Mouse (Mus musculus): ENCODE results near the gene Adipor2. TPM values are rescaled to one million over a fixed set of nuclear protein-coding genes. Genes with fewer than 3 reads are reported as not detected.
A peak's percentile ranks its signal among the peaks of the same experiment; 100 is the strongest.

The Adipor2 gene
- polyA plus RNA-seq (2012; rRNA removed): 37.7 and 38.0 TPM in 2 replicates

GRCm38 (mm10) chr6:119417354-119417753 is at the start of gene Adipor2:
TSS of gene Adipor2 (minus strand) at chr6:119417704.
- Histone ChIP-seq H3K27ac (ENCODE audit: insufficient read depth, low read length) (peak within 1 kb of the TSS; percentile 79), H3K4me3 (ENCODE audit: insufficient read depth, low read length) (peak within 1 kb of the TSS; percentile 0; the same call in 1 of the 2 replicates)
- TF ChIP-seq CTCF (IDR thresholded peaks at IDR 0.05; ENCODE audit: extremely low read depth, insufficient read depth, low read length): no peak
- TF ChIP-seq POLR2A (IDR thresholded peaks at IDR 0.05; ENCODE audit: extremely low read depth, insufficient read depth, low read length): 0 out of 2 replicates have a peak, but pooled peaks have one; percentile 24

GRCm38 (mm10) chr6:119466161-119466560 is 48.7 kb upstream of the Adipor2 start:
- TF ChIP-seq CTCF (IDR thresholded peaks at IDR 0.05; ENCODE audit: extremely low read depth, insufficient read depth, low read length): no peak
- no peak for TF ChIP-seq POLR2A (IDR thresholded peaks at IDR 0.05; ENCODE audit: extremely low read depth, insufficient read depth, low read length)
- H3K27ac ChIP-seq (ENCODE audit: insufficient read depth, low read length): no peak overlapping the region
- H3K4me1 ChIP-seq (ENCODE audit: control insufficient read depth, insufficient read depth, low read length): no peaks in the 10 kb centered on the region
- no peak overlapping the region for H3K4me3 ChIP-seq (ENCODE audit: insufficient read depth, low read length)

More at GRCm38 (mm10) chr6:119417354-119417753, at the start of gene Adipor2:
- no peaks in the 10 kb centered on the region; the same call in 1 of the 2 replicates for H3K4me1 ChIP-seq (ENCODE audit: control insufficient read depth, insufficient read depth, low read length)

- Histone ChIP-seq H3K4me3 (ENCODE audit: insufficient read depth, low read length) (no peak overlapping the region), H3K27ac (ENCODE audit: insufficient read depth, low read length) (no peak overlapping the region), H3K4me1 (ENCODE audit: control insufficient read depth, insufficient read depth, low read length) (no peaks in the 10 kb centered on the region)
- TF ChIP-seq POLR2A (IDR thresholded peaks at IDR 0.05; ENCODE audit: extremely low read depth, insufficient read depth, low read length) (no peak), CTCF (IDR thresholded peaks at IDR 0.05; ENCODE audit: extremely low read depth, insufficient read depth, low read length) (no peak)
Measured at GRCm38 (mm10) chr6:119460391-119460790, 42.9 kb upstream of the Adipor2 start.

GRCm38 (mm10) chr6:119459041-119459440 is 41.5 kb upstream of the Adipor2 start:
- H3K27ac ChIP-seq (ENCODE audit: insufficient read depth, low read length): no peak overlapping the region
- TF ChIP-seq POLR2A (IDR thresholded peaks at IDR 0.05; ENCODE audit: extremely low read depth, insufficient read depth, low read length): no peak
- TF ChIP-seq CTCF (IDR thresholded peaks at IDR 0.05; ENCODE audit: extremely low read depth, insufficient read depth, low read length): no peak

GRCm38 (mm10) chr6:119458166-119458565 is 40.7 kb upstream of the Adipor2 start:
- Histone ChIP-seq H3K27ac (ENCODE audit: insufficient read depth, low read length) (no peak overlapping the region), H3K4me3 (ENCODE audit: insufficient read depth, low read length) (no peak overlapping the region), H3K4me1 (ENCODE audit: control insufficient read depth, insufficient read depth, low read length) (no peaks in the 10 kb centered on the region)
- TF ChIP-seq POLR2A (IDR thresholded peaks at IDR 0.05; ENCODE audit: extremely low read depth, insufficient read depth, low read length): no peak
- TF ChIP-seq CTCF (IDR thresholded peaks at IDR 0.05; ENCODE audit: extremely low read depth, insufficient read depth, low read length): no peak

More at GRCm38 (mm10) chr6:119459041-119459440, 41.5 kb upstream of the Adipor2 start:
- Histone ChIP-seq H3K4me3 (ENCODE audit: insufficient read depth, low read length) (no peak overlapping the region), H3K4me1 (ENCODE audit: control insufficient read depth, insufficient read depth, low read length) (no peaks in the 10 kb centered on the region)

- peak overlapping the region; percentile 30 for H3K4me3 ChIP-seq (ENCODE audit: insufficient read depth, low read length)
- no peak for TF ChIP-seq POLR2A (IDR thresholded peaks at IDR 0.05; ENCODE audit: extremely low read depth, insufficient read depth, low read length)
- no peak for TF ChIP-seq CTCF (IDR thresholded peaks at IDR 0.05; ENCODE audit: extremely low read depth, insufficient read depth, low read length)
- H3K27ac ChIP-seq (ENCODE audit: insufficient read depth, low read length): no peak overlapping the region
- peaks cover 4% of the 10 kb centered on the region; the same call in 1 of the 2 replicates for H3K4me1 ChIP-seq (ENCODE audit: control insufficient read depth, insufficient read depth, low read length)
Measured at GRCm38 (mm10) chr6:119451981-119452499, 34.5 kb upstream of the Adipor2 start.

GRCm38 (mm10) chr6:119450965-119451943 is 33.8 kb upstream of the Adipor2 start:
- peaks cover 4% of the 10 kb centered on the region; the same call in 1 of the 2 replicates for H3K4me1 ChIP-seq (ENCODE audit: control insufficient read depth, insufficient read depth, low read length)
- no peak for TF ChIP-seq POLR2A (IDR thresholded peaks at IDR 0.05; ENCODE audit: extremely low read depth, insufficient read depth, low read length)
- no peak for TF ChIP-seq CTCF (IDR thresholded peaks at IDR 0.05; ENCODE audit: extremely low read depth, insufficient read depth, low read length)
- H3K27ac ChIP-seq (ENCODE audit: insufficient read depth, low read length): no peak overlapping the region
- H3K4me3 ChIP-seq (ENCODE audit: insufficient read depth, low read length): peak overlapping the region; percentile 30; the same call in 1 of the 2 replicates

- H3K4me1 ChIP-seq (ENCODE audit: control insufficient read depth, insufficient read depth, low read length): peaks cover 4% of the 10 kb centered on the region; the same call in 1 of the 2 replicates
- H3K27ac ChIP-seq (ENCODE audit: insufficient read depth, low read length): no peak overlapping the region
- H3K4me3 ChIP-seq (ENCODE audit: insufficient read depth, low read length): no peak overlapping the region
- TF ChIP-seq CTCF (IDR thresholded peaks at IDR 0.05; ENCODE audit: extremely low read depth, insufficient read depth, low read length) (0 out of 2 replicates have a peak, but pooled peaks have one; percentile 17), POLR2A (IDR thresholded peaks at IDR 0.05; ENCODE audit: extremely low read depth, insufficient read depth, low read length) (no peak)
Measured at GRCm38 (mm10) chr6:119449060-119449499, 31.6 kb upstream of the Adipor2 start.

- Histone ChIP-seq H3K4me3 (ENCODE audit: insufficient read depth, low read length) (no peak overlapping the region), H3K27ac (ENCODE audit: insufficient read depth, low read length) (no peak overlapping the region), H3K4me1 (ENCODE audit: control insufficient read depth, insufficient read depth, low read length) (peaks cover 4% of the 10 kb centered on the region; the same call in 1 of the 2 replicates)
- TF ChIP-seq CTCF (IDR thresholded peaks at IDR 0.05; ENCODE audit: extremely low read depth, insufficient read depth, low read length): no peak
- no peak for TF ChIP-seq POLR2A (IDR thresholded peaks at IDR 0.05; ENCODE audit: extremely low read depth, insufficient read depth, low read length)
Measured at GRCm38 (mm10) chr6:119448321-119449059, 31.0 kb upstream of the Adipor2 start.

Measured in cortical plate, adult 2 months (tissue).